Mouse (Mus musculus): ENCODE results near the gene Pias1. TPM values are rescaled to one million over a fixed set of nuclear protein-coding genes. Genes with fewer than 3 reads are reported as not detected.
"Not testable (repeated sequence)": the region's sequence is repeated elsewhere in the genome, so short reads cannot be mapped to it uniquely, and the experiment has no call there.

Pias1 gene
- polyA plus RNA-seq, 1 experiment from 2014 or later, result 27.0 TPM

GRCm38 (mm10) chr9:62877825-62878224 lies 109.9 kb downstream of the Pias1 start:
- no peaks in the 10 kb centered on the region for H3K4me1 ChIP-seq (ENCODE audit: control insufficient read depth, low read depth, low read length)
- no peaks in the 10 kb centered on the region for H3K9me3 ChIP-seq (replicated peaks; ENCODE audit: control insufficient read depth, low read length)

GRCm38 (mm10) chr9:62876966-62877616 lies 110.6 kb downstream of the Pias1 start:
- H3K36me3 ChIP-seq (ENCODE audit: control insufficient read depth, insufficient read depth), result peaks cover 7% of the 10 kb centered on the region
- no peaks in the 10 kb centered on the region for H3K9me3 ChIP-seq (replicated peaks; ENCODE audit: control insufficient read depth, low read length)
- ATAC-seq (ENCODE audit: low read depth), result no peak
- H3K27me3 ChIP-seq (ENCODE audit: control insufficient read depth, insufficient read depth, low read depth, low read length), result no peaks in the 10 kb centered on the region
- no peak overlapping the region for H3K4me2 ChIP-seq (ENCODE audit: low read depth, low read length)
- H3K4me3 ChIP-seq (ENCODE audit: low read depth, low read length), result no peak overlapping the region
- H3K27ac ChIP-seq (ENCODE audit: low read length), result no peak overlapping the region
- 49% methylated on average over 7 of the region's 7 CpGs for WGBS (ENCODE audit: insufficient replicate concordance)
- no peak overlapping the region for H3K9ac ChIP-seq (ENCODE audit: low read depth, low read length)
- no peaks in the 10 kb centered on the region for H3K4me1 ChIP-seq (ENCODE audit: control insufficient read depth, low read depth, low read length)

More at GRCm38 (mm10) chr9:62877825-62878224, 109.9 kb downstream of the Pias1 start:
- Histone ChIP-seq H3K27ac (ENCODE audit: low read length) (no peak overlapping the region), H3K4me2 (ENCODE audit: low read depth, low read length) (no peak overlapping the region), H3K9ac (ENCODE audit: low read depth, low read length) (no peak overlapping the region), H3K36me3 (ENCODE audit: control insufficient read depth, insufficient read depth) (peaks cover 13% of the 10 kb centered on the region), H3K27me3 (ENCODE audit: control insufficient read depth, insufficient read depth, low read depth, low read length) (no peaks in the 10 kb centered on the region), H3K4me3 (ENCODE audit: low read depth, low read length) (no peak overlapping the region)
- ATAC-seq (ENCODE audit: low read depth), result no peak
- WGBS (ENCODE audit: insufficient replicate concordance), result 75% methylated on average over 2 of the region's 2 CpGs

- H3K4me2 ChIP-seq (ENCODE audit: low read depth, low read length), result no peak overlapping the region
- H3K4me3 ChIP-seq (ENCODE audit: low read depth, low read length), result no peak overlapping the region
- H3K4me1 ChIP-seq (ENCODE audit: control insufficient read depth, low read depth, low read length), result no peaks in the 10 kb centered on the region
- no peaks in the 10 kb centered on the region for H3K27me3 ChIP-seq (ENCODE audit: control insufficient read depth, insufficient read depth, low read depth, low read length)
- H3K9ac ChIP-seq (ENCODE audit: low read depth, low read length), result no peak overlapping the region
- H3K27ac ChIP-seq (ENCODE audit: low read length), result no peak overlapping the region
- no peaks in the 10 kb centered on the region for H3K36me3 ChIP-seq (ENCODE audit: control insufficient read depth, insufficient read depth)
- ATAC-seq (ENCODE audit: low read depth), result no peak
- no peaks in the 10 kb centered on the region for H3K9me3 ChIP-seq (replicated peaks; ENCODE audit: control insufficient read depth, low read length)
These were observed 117.0 kb downstream of the Pias1 start for GRCm38 (mm10) chr9:62870728-62871127.

GRCm38 (mm10) chr9:62869236-62869635 lies 118.5 kb downstream of the Pias1 start:
- ATAC-seq (ENCODE audit: low read depth); H3K27ac ChIP-seq (ENCODE audit: low read length); H3K27me3 ChIP-seq (ENCODE audit: control insufficient read depth, insufficient read depth, low read depth, low read length); H3K36me3 ChIP-seq (ENCODE audit: control insufficient read depth, insufficient read depth); H3K4me1 ChIP-seq (ENCODE audit: control insufficient read depth, low read depth, low read length); H3K9ac ChIP-seq (ENCODE audit: low read depth, low read length); H3K9me3 ChIP-seq (replicated peaks; ENCODE audit: control insufficient read depth, low read length); H3K4me3 ChIP-seq (ENCODE audit: low read depth, low read length); H3K4me2 ChIP-seq (ENCODE audit: low read depth, low read length): not testable (repeated sequence)
- WGBS (ENCODE audit: insufficient replicate concordance), result 65% methylated on average over 4 of the region's 4 CpGs

GRCm38 (mm10) chr9:62860866-62861265 lies 126.9 kb downstream of the Pias1 start:
- H3K4me2 ChIP-seq (ENCODE audit: low read depth, low read length), result no peak overlapping the region
- no peaks in the 10 kb centered on the region for H3K9me3 ChIP-seq (replicated peaks; ENCODE audit: control insufficient read depth, low read length)
- no peak overlapping the region for H3K27ac ChIP-seq (ENCODE audit: low read length)
- H3K36me3 ChIP-seq (ENCODE audit: control insufficient read depth, insufficient read depth), result no peaks in the 10 kb centered on the region
- H3K9ac ChIP-seq (ENCODE audit: low read depth, low read length), result no peak overlapping the region
- H3K4me1 ChIP-seq (ENCODE audit: control insufficient read depth, low read depth, low read length), result peaks cover 3% of the 10 kb centered on the region
- H3K27me3 ChIP-seq (ENCODE audit: control insufficient read depth, insufficient read depth, low read depth, low read length), result no peaks in the 10 kb centered on the region
- no peak overlapping the region for H3K4me3 ChIP-seq (ENCODE audit: low read depth, low read length)
- no peak for ATAC-seq (ENCODE audit: low read depth)
- WGBS (ENCODE audit: insufficient replicate concordance), result 63% methylated on average over 4 of the region's 4 CpGs

- H3K27me3 ChIP-seq (ENCODE audit: control insufficient read depth, insufficient read depth, low read depth, low read length); ATAC-seq (ENCODE audit: low read depth); H3K4me1 ChIP-seq (ENCODE audit: control insufficient read depth, low read depth, low read length); H3K4me3 ChIP-seq (ENCODE audit: low read depth, low read length); H3K4me2 ChIP-seq (ENCODE audit: low read depth, low read length); H3K9ac ChIP-seq (ENCODE audit: low read depth, low read length); H3K9me3 ChIP-seq (replicated peaks; ENCODE audit: control insufficient read depth, low read length); H3K36me3 ChIP-seq (ENCODE audit: control insufficient read depth, insufficient read depth); H3K27ac ChIP-seq (ENCODE audit: low read length): not testable (repeated sequence)
- WGBS (ENCODE audit: insufficient replicate concordance), result 58% methylated on average over 6 of the region's 7 CpGs
These were observed 127.6 kb downstream of the Pias1 start for GRCm38 (mm10) chr9:62860102-62860501.

GRCm38 (mm10) chr9:62858266-62859019 lies 129.3 kb downstream of the Pias1 start:
- Histone ChIP-seq H3K9me3 (replicated peaks; ENCODE audit: control insufficient read depth, low read length) (no peaks in the 10 kb centered on the region), H3K27ac (ENCODE audit: low read length) (no peak overlapping the region; the same call in 1 of the 2 replicates), H3K4me2 (ENCODE audit: low read depth, low read length) (0 out of 2 replicates have a peak overlapping the region, but pooled peaks have one; percentile 20), H3K9ac (ENCODE audit: low read depth, low read length) (no peak overlapping the region), H3K27me3 (ENCODE audit: control insufficient read depth, insufficient read depth, low read depth, low read length) (no peaks in the 10 kb centered on the region), H3K36me3 (ENCODE audit: control insufficient read depth, insufficient read depth) (no peaks in the 10 kb centered on the region), H3K4me1 (ENCODE audit: control insufficient read depth, low read depth, low read length) (peaks cover 3% of the 10 kb centered on the region), H3K4me3 (ENCODE audit: low read depth, low read length) (no peak overlapping the region)
- WGBS (ENCODE audit: insufficient replicate concordance), result 49% methylated on average over 8 of the region's 8 CpGs
- no peak for ATAC-seq (ENCODE audit: low read depth)

GRCm38 (mm10) chr9:62857719-62858261 lies 129.9 kb downstream of the Pias1 start, which contains the start of gene Calml4:
Gene Calml4, plus strand, starts transcription at chr9:62858080.
- Histone ChIP-seq H3K27ac (ENCODE audit: low read length) (no peak within 1 kb of the TSS; the same call in 1 of the 2 replicates), H3K27me3 (ENCODE audit: control insufficient read depth, insufficient read depth, low read depth, low read length) (no peaks in the 10 kb centered on the region), H3K9ac (ENCODE audit: low read depth, low read length) (no peak within 1 kb of the TSS), H3K36me3 (ENCODE audit: control insufficient read depth, insufficient read depth) (no peaks in the 10 kb centered on the region), H3K9me3 (replicated peaks; ENCODE audit: control insufficient read depth, low read length) (no peaks in the 10 kb centered on the region), H3K4me2 (ENCODE audit: low read depth, low read length) (0 out of 2 replicates have a peak within 1 kb of the TSS, but pooled peaks have one; percentile 20), H3K4me3 (ENCODE audit: low read depth, low read length) (no peak within 1 kb of the TSS), H3K4me1 (ENCODE audit: control insufficient read depth, low read depth, low read length) (peaks cover 3% of the 10 kb centered on the region)
- WGBS (ENCODE audit: insufficient replicate concordance), result 56% methylated on average over 20 of the region's 20 CpGs
- peak; percentile 35 for ATAC-seq (ENCODE audit: low read depth)

- no peak; the same call in 1 of the 2 replicates for ATAC-seq (ENCODE audit: low read depth)
- H3K9ac ChIP-seq (ENCODE audit: low read depth, low read length), result no peak overlapping the region
- H3K4me2 ChIP-seq (ENCODE audit: low read depth, low read length), result no peak overlapping the region
- peaks cover 3% of the 10 kb centered on the region for H3K4me1 ChIP-seq (ENCODE audit: control insufficient read depth, low read depth, low read length)
- H3K36me3 ChIP-seq (ENCODE audit: control insufficient read depth, insufficient read depth), result no peaks in the 10 kb centered on the region
- no peaks in the 10 kb centered on the region for H3K9me3 ChIP-seq (replicated peaks; ENCODE audit: control insufficient read depth, low read length)
- no peaks in the 10 kb centered on the region for H3K27me3 ChIP-seq (ENCODE audit: control insufficient read depth, insufficient read depth, low read depth, low read length)
- H3K4me3 ChIP-seq (ENCODE audit: low read depth, low read length), result no peak overlapping the region
- no peak overlapping the region for H3K27ac ChIP-seq (ENCODE audit: low read length)
- 36% methylated on average over 9 of the region's 9 CpGs for WGBS (ENCODE audit: insufficient replicate concordance)
These were observed 130.5 kb downstream of the Pias1 start for GRCm38 (mm10) chr9:62857216-62857615.
